Mouse (Mus musculus) cerebellum, adult 11 months (tissue): ENCODE measurements around the gene Hddc3.
"Not testable (repeated sequence)": the region's sequence is repeated elsewhere in the genome, so short reads cannot be mapped to it uniquely, and the experiment has no call there.

ENCODE experiments used
- DNase-seq: peaks from one replicate; pipeline ENCODE4 v3.0.0; 2022

Gene Hddc3

DNA sequence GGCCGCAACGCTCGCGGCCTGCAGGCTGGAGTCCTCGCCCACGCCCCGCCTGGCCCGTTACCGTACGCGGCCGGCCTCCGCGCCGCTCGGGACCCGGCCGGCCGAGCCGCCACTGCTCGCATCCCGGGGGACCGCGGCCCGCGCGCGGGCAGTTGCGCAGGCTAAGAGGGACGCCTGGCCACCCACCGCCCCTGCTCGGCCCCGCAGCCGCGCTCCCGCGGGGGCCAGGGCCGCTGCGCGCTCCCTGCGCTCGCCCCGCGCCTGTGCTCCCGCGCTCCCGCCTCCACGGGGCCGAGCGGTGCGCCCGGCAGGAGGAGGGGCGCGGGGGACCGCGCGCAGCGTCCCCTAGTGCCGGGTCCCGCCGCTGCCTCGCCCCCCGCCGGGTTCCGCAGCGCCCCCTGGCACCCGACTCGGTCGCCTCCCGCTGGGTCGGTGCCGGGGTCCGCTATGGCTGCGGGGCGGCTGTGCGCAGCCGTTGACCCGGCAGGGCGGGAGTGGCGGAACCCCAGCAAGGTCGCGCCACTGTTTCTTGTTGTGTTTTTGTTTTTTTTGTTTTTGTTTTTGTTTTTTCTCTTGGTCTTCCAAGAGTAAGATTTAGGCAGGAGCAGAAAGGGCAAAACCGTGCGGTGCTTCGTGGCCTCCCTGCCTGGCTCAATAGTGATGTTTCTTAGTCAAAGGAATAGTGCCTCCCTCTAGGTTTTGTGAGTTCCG lies 28.3 kb downstream of the Hddc3 start, which contains the start of gene Man2a2:
Gene Man2a2, minus strand, starts transcription at position 335 of the 711 bp plus-strand sequence.
- peak; percentile 71 for DNase-seq

DNA sequence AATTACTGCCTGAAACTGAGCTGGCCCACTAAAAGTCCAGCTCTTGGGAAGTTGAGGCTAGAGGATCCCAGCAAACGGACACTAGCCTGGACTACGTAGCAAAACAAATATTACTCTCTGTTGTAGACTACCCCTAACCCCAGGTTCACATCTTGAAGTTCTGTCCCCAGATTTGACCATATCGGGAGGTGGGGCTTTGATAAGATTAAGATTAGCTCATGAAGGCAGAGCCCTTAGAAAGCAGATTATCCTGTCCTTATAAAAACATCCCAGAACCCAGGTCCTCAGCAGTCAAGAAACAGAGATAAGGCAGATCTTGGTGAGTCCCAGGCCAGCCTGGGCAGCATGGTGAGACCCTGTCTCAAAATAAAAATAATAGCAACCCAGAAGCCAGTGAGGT lies 29.3 kb downstream of the Hddc3 start:
- DNase-seq = no peak

DNA sequence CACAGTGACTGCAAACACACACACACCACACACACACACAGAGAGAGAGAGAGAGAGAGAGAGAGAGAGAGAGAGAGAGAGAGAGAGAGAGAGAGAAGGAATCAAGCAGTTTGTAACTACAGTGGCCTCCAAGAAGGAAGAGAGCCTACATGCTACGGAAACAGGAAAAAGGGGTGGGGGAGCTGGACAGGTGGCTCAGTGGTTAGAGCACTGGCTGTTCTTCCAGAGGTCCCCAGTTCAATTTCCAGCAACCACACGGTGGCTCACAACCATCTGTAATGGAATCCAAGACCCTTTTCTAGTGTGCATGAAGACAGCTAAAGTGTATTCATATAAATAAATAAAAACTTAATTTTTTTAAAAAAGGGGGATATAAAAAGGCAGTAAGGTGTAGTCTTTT lies 29.8 kb downstream of the Hddc3 start:
- no peak for DNase-seq

DNA sequence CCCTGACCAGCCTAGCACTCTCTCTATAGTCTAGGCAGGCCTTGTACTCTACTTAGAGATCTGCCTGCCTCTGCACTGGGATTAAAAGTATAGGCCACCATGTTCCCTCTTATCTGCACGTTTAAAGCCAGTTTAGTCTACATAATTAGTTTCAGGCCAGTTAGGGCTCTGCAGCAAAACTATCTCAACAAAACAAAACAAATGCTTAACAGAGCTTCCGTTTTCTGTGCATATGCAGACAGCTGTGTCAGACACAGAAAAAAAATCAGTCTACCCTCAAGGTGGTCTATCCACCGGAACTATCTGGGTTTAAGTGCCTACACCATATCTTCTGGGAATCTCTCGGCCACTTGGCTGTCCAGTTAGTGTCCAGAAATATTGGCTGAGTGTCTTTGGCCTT lies 30.4 kb downstream of the Hddc3 start:
- DNase-seq = no peak

DNA sequence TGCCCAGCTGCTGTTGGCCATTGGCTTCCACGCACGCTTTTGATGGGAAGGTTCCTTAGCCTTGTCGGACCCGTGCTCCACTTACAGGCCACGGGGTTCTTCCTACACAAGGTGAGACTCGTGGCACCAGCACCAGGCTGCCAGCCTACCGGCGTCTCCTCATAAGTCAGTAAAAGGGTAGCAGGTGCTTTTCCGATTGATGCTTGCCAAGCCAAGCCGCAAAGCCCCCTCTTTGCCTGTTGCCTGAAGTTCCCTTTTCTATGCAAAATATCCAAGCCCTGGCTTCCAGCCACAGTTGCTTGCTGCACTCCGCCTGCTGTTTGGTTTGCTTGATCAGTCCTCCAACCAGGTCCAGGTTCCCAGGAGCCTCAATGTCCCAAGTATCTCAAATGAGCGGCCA lies 30.9 kb downstream of the Hddc3 start:
- DNase-seq = no peak

DNA sequence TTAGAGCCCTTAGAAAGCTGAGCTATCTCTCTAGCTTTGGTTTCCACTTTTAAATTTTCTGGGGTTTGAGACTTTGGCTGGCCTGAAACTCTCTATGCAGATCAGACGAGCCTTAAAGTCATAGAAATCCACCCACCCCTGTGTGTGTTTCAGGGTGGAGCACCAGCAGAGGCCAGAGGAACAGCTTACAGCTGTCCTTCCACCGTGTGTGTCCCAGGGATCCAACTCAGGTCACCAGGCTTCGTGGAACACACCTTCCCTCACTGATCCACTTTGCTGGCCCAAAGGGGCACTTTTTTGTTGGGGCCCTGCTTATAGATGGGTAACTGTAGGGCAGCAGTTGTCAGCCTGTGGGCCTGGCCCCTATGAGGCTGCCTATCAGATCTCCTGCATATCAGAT lies 31.4 kb downstream of the Hddc3 start:
- DNase-seq = no peak

DNA sequence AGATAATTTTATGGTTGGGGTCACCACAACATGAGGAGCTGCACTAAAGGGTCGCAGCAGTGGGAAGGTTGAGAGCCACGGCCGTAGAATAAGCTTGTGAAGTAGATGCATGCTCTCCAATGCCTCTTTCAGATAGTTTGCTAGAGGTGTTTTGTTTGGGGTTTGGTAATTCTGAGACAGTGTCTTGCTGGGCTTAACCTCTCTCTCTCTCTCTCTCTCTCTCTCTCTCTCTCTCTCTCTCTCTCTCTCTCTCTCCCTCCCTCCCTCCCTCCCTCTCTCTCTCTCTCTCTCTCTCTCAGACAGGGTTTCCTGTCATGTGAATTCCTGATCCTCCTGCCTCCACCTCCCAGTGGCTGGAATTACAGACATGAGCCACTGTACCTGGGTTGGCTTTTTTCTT lies 31.8 kb downstream of the Hddc3 start:
- no peak for DNase-seq

DNA sequence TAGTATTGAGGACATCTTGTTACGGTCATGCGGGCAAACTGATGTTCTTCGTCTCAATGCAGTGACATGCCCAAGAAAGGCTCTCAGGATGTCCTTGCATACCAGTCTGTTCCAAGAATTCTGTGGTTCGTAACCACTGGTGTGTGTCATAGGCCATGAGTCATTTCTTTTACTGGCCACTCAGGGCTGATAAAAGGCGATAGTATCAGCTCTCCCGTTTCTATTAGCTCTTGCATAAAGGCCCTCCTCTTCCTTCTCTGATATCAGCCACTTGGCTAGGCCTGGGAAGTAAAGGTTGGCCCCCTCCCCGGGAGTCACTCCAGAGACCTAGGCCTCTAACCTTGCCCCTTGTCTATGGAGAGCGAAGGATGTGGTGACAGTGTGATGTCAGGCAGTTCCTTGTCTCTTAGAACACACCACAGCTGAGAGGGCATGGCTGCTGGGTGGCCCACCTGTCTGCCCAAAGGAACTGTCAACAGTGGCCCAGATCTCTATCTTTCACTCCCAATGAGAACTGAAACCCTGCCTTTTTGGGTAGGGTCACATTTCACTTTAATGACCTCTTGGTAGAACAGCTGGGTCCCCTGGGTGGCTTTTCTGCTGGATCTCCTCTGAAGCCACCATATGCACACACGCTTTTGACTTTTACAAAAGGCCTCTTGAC lies 32.6 kb downstream of the Hddc3 start:
- no peak for DNase-seq

DNA sequence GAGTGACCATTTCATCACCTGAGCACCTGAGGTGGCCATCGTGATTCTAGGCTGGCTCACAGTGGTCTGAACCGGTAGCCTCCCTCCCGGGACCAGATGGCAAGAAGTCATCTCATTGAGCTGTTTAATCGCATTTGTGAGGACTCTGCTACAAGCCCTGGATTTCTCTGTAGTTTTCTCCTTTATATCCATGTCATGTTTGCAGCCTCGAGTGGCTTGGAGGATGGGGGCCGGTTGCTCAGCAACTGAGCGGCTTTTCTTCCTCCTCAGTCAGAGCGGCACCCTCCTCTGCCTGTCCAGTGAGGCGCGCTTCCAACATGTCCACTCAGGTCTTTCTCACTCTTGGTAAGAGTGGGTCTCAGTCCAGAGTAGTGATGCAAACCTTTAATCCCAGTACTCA lies 33.3 kb downstream of the Hddc3 start:
- no peak for DNase-seq

DNA sequence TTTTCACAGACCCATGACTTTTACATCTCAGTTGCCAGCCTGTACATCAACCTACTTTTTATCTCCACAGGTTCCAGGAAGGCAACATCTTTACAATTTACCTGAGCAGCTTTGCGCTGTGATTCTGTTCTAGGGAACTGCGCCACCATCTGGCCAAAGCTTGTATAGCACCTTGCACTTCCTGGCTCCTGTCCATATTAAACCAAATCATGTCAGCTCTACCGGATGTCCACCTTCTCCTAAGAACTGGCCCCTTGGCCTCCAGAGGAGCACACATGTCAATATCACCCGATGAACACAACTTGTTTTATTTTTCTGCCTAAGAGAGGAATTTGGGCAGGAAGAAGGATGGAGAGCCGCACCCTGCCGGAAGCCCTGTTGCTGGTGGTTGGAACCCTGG lies 34.6 kb downstream of the Hddc3 start:
- peak; percentile 78 for DNase-seq

DNA sequence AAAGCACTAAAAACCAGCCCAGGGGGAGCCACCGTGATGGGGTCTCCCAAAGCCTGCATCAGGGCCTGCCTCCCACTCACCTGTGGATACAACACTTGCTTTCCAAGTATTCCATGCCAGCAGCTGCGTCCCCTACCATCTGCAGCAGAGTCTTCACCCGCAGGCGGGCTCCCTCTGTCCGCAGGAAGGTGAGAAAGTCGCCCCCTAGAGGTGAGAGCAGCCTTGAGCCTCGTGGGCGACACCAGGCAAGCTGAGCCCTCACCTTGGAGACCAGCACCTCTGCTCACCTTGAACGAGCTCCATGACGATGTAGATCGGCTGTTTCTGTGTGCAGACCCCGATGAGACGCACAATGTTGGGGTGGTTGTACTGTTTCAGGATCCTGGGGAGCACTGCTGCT lies 36.6 kb downstream of the Hddc3 start:
- no peak for DNase-seq

DNA sequence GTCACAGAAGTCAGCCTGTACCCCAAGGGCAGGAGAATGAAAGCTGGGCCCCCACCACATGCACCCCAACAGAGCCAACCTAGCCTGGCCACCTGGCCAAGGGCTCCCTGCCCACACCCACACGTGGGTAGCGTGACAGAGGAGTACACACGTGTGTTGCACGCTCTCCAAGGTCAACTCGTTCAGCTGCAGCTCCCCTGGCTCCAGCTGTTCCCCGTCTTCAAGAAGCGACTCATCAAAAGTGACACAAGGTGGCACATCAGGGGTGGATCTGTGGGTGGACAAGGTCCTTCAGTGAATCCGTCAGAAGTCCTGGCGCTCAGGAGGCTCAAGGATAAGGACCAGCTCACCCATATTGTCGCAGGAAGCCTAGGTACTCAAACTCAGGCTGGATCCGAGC lies 40.0 kb downstream of the Hddc3 start:
- DNase-seq = no peak

DNA sequence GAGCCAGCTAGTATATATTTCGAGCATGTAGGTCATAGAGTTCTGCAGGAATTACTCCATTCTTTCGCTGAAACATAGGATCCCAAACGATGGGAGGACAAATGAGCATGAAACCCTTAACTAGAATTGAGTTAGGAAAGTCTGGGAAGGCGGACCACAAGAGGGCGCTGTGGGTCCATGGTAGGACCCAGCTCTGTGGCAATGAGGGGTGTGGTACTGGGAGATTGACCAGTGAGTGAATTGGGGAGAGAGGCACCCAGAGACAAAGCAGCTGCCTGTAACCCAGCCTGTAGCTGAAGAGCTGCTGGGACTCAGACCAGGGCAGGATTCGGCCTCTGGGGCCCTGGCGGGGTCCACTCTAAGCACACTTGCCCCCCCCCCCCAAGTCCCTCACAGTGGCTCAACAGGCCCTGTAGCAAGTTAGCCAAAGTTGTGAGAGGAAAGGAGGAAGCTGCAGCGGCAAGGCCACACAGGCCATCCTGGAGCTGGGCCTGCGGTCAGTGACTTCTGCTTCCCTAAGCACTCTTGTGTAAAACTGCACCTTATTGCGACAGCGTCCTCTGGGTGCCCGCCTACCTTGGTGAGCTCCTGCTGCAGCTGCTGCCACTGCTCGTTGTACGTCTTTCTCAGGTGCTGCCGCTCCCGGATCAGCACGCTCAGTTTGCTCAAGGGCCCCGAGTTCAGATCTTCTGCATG lies 43.5 kb downstream of the Hddc3 start:
- peak; percentile 80 for DNase-seq

DNA sequence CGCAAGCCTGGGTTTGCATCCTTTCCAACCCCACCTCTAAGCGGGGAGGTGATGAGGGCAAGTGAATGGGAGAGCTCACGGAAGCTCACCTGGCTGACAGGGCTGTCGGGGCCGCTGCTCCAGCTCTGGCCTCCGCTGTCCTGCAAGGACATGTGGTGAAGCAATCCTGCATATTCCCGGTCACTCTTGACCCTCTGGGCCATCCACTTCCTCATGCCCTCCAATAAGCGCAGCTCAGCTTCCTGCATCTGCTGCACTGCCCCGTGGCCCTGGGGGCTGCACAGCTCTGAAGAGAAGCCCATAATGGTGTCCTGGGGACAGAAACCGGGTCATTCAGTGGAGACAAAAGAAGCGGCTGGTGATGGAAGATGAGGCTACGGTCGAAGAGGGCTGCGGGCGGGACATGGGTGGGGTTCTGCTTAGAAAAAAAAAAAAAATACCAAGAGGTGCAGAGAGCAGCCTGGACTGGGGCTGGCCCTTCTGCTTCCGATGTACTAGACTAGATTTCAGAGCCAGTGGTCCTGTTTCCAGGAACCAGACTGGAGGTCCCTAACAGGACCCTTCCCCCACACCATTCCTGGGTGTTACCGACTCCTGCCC lies 44.2 kb downstream of the Hddc3 start:
- DNase-seq = no peak

DNA sequence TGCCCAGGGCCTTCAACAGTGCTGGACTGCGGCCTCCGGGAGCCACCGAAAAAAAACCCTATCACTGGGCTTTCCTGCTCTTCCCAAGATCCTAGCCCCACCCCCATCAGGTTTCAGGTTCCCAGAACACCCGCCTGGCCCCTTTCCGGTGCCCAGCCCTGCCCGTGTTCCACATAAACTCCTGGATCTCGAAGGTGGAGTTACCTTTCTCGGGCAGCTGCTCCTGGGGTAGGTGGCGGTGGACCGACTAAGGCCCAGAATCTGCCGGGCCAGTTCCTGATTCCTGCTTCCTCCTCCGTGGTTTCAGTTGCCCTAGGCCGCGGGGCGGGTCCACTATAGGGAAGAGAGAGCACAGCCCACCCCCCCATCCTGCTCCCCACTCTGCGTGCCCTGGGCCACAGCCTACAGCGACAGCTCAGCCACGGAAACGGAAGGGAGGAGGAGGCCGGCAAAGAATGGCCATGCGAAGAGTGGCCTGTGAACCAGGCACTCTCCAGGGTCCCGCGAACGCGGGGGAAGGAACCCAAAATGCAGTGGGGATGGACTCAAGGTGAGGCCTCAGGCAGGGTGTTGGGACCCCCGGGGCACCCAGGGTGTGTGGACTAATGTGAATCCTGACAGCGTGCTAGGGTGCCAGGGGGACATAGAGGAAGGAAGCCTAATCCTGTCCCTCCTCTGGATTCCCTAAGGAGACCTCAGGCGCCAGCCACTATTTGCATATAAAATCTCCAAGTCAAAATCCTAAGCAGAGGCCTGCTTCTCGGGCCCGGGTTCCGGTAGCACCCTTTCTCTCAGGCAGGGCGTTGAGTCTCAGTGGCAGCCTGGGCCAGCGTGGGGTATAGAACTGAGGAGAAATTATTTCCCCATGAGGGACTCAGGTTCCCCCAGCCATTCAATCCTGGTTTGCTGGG lies 45.0 kb downstream of the Hddc3 start, which contains the start of gene Fes:
Gene Fes, minus strand, starts transcription at position 314 of the 911 bp plus-strand sequence.
- no peak for DNase-seq

DNA sequence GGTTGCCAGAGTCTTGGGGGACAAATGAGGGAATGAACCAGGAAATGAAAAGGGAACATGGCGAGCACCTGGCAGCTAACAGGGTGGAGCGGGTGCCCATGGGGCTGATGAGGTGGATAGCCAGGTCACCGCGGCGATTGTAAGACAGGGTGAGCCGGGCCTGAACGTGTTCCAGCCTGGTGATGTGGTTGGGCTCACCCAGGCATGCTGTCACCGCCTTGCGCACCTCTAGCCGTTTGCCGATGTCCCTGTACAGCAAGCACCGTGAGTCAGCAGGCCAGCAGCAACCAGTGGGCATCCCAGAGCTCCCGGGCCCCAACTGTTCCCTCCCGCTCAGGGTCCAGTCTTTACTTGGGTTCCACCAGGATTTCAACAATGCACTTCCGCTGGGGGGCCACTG lies 49.2 kb downstream of the Hddc3 start:
- no peak for DNase-seq

DNA sequence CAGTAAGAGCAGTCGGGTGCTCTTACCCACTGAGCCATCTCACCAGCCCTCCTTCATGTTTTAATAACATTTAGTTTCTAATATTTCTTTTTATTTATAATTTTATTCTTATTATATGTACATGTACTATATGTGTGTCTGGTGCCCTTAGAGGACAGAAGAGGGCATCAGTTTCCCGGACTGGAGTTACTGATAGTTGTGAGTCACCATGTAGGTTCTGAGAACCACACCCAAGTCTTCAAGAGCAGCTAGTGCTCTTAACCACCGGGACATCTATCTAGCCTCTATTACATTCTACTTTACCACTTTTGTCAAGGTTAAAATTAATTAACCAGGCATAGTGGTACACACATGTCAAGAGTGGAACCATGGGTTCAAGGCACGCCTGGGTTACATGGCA lies 51.7 kb downstream of the Hddc3 start:
- DNase-seq = no peak

DNA sequence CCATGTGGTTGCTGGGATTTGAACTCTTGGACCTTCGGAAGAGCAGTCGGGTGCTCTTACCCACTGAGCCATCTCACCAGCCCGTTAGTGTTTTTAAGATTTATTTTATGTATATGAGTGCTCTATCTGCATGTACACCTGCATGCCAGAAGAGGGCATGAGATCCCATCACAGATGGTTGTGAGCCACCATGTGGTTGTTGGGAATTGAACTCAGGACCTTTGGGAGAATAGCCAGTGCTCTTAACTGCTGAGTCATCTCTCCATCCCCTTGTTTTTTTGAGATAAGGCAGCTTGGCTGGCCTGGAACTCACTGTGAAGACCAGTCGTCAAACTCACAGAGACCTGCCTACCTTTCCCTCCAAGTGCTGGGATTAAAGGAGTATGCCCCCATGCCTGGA lies 53.5 kb downstream of the Hddc3 start:
- DNase-seq = not testable (repeated sequence)

DNA sequence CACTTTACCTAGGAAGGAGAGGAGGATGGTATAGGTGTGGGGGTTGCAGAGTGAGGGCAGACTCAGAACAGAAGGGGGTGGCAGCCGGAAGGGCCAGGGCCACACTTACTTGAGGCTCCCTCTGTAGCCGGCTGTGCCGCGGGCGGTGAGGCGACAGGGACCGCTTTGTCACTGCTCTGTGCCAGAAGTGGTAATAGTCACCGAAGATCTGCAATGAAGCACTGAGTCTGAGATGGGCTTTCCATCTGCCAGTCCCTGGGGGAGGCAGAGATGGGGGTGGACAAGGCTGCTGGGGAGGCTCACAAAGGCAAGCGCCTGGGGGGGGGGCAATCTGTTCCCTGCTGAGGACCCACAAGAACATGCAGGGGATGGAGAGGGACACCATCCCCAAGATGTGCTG lies 55.1 kb downstream of the Hddc3 start:
- no peak for DNase-seq

DNA sequence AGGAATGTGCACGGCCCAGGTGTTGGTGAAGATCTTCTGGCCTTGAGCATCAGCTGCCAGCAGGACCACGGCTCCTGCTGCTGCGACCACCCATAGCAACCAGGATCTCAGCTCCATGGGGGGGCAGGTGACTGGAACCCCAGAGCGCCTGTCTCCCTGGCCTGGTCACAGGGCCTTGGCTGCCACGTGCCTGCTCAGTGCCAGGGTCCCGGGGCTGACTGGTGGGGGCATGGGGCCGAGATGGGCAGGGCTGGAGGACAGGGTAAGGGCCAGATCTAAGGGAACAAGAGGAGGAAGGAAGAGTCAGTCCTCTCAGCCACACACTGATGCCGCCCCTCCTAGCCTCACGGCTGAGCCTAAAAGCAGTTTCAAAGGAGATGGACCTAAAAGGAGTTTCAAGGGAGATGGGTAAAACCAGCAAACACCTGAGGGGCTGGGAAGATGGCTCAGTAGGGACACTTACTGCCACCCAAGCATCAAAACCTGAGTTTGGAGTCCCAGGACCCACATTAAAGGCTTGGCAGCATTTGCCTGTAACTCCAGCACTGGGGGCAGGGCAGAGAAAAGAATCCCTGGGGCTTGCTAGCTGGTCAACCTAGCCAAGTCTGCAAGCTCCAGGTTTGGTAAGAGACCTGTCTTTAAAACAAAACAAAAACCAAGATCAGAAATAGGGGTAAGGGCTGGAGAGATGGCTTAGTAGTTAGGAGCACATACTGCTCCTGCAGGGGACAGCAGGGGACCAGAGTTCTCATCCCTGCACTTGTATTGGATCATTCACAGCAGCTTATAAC lies 55.9 kb downstream of the Hddc3 start:
- no peak for DNase-seq

DNA sequence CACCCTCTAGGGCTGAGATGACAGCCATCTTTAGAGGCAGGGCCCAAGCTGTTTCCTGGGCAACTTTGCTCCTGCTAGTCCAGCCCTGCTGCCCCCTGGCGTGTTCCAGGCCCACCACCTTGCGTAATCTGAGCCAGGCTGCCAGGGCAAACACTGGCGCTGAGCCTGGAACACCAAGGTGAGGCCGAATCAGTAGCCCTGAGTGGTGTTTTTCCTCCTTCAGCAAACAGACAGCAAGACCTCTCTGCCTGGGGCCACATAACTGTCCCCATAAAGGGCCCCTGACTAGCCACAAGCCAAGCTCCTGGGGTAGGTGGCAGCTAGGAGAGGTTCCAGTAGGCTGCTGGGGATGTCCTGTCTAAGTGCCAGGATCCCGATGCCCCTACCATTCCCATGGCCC lies 57.2 kb downstream of the Hddc3 start:
- peak; percentile 72 for DNase-seq
